Mouse (Mus musculus) kidney, adult 10 weeks (tissue): ENCODE measurements around the gene Il21. TPM values are rescaled to one million over a fixed set of nuclear protein-coding genes. Genes with fewer than 3 reads are reported as not detected.

Experiments
- polyA plus RNA-seq: library from polyadenylated mRNA; stranded (reverse); fragments of 350-450 nt; fragmentation: Illumina TruSeq; extraction: RNeasy Lipid Tissue Mini Kit (QIAGEN cat#74804); gene quantifications from one replicate; pipeline ENCODE4 v1.2.3, GENCODE M21; 2014; ENCODE audit warnings: low read depth, low replicate concordance

Il21 gene
- not detected for polyA plus RNA-seq

GRCm38 (mm10) chr3:37232586-37233222 lies at the start of gene Il21:
TSS of gene Il21 (minus strand) at chr3:37232636.

Other genes starting within 250 kb of the Il21 start
- not detected for gene Adad1, start 169.1 kb downstream of the Il21 start, polyA plus RNA-seq
- 1.1 TPM for gene Il2, start 106.7 kb downstream of the Il21 start, polyA plus RNA-seq
- gene Bbs12, start 79.9 kb upstream of the Il21 start, polyA plus RNA-seq = 8.3 TPM
- gene Cetn4, start 80.1 kb upstream of the Il21 start, polyA plus RNA-seq = 85.7 TPM
- gene Fgf2, start 115.7 kb upstream of the Il21 start, polyA plus RNA-seq = 4.3 TPM
- gene Spata5, start 187.3 kb upstream of the Il21 start, polyA plus RNA-seq = 17.5 TPM
- gene Nudt6, start 187.6 kb upstream of the Il21 start, polyA plus RNA-seq = 4.5 TPM